Mouse (Mus musculus): Measurements from ENCODE around the gene Cd40. TPM values are rescaled to one million over a fixed set of nuclear protein-coding genes. Genes with fewer than 3 reads are reported as not detected.

Cd40 gene
- polyA plus RNA-seq, 1 experiment from 2014 or later: 6.8 TPM

DNA sequence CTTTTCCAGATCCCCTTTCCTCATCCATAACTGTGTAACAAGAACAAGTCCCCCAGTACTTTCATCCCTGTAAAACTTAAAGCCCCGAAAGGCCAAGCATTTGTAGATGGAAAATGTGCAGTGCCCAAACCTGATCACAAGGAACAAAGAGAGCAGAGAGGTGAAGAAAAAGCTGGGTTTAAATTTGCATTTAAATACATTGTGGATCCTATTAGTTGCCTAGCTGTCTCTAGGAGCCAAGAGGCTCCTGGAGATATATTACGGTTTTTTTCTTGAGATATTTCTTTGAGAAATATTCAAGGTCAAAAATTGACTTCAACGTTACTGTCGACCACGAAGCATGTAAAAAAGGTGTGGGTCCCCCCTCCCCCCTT is 20.4 kb upstream of the Cd40 start:
- no peak overlapping the region; the same call in 1 of the 2 replicates for H3K9ac ChIP-seq (replicated peaks)
- peak overlapping the region; percentile 73 for H3K4me2 ChIP-seq (replicated peaks)
- no peak; the same call in 1 of the 2 replicates for ATAC-seq (ENCODE audit: low FRiP score, low read depth)
- H3K27me3 ChIP-seq: no peaks in the 10 kb centered on the region
- peak overlapping the region; percentile 97 for H3K4me3 ChIP-seq
- H3K9me3 ChIP-seq: no peaks in the 10 kb centered on the region
- no peaks in the 10 kb centered on the region for H3K36me3 ChIP-seq
- WGBS: 8% methylated on average over 5 of the region's 5 CpGs
- peak overlapping the region; percentile 96 for H3K27ac ChIP-seq (replicated peaks)
- peaks cover 37% of the 10 kb centered on the region for H3K4me1 ChIP-seq

GRCm38 (mm10) chr2:165037415-165037814 is 18.0 kb upstream of the Cd40 start:
- Histone ChIP-seq H3K9me3 (no peaks in the 10 kb centered on the region), H3K4me1 (peaks cover 23% of the 10 kb centered on the region), H3K36me3 (no peaks in the 10 kb centered on the region), H3K9ac (replicated peaks) (no peak overlapping the region), H3K4me2 (replicated peaks) (no peak overlapping the region), H3K27me3 (no peaks in the 10 kb centered on the region), H3K27ac (replicated peaks) (no peak overlapping the region), H3K4me3 (no peak overlapping the region)
- ATAC-seq (ENCODE audit: low FRiP score, low read depth): no peak
- 71% methylated on average over 4 of the region's 4 CpGs for WGBS

DNA sequence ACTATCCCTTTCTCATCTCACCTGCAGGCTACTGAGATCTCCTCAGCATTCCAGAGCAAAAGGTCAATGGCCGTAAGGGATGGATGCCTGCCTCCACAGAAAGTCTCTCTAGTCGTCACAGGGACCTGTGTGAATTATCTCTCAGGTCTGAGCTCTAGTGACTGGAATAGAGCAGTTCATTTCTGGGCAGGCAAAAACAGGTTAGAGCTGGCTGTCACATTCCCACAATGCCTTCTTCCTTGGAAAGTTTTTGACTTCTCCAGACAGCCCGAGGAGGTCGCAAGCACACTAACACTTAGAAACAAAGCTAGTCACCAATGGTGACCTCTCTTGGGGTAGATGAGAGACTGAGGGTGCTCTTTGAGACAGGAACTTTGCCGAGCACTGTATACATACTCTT is 13.3 kb upstream of the Cd40 start:
- peaks cover 13% of the 10 kb centered on the region for H3K4me1 ChIP-seq
- H3K27me3 ChIP-seq: peaks cover 9% of the 10 kb centered on the region; the same call in 1 of the 2 replicates
- H3K4me2 ChIP-seq (replicated peaks): no peak overlapping the region
- no peaks in the 10 kb centered on the region for H3K36me3 ChIP-seq
- no peak overlapping the region for H3K4me3 ChIP-seq
- ATAC-seq (ENCODE audit: low FRiP score, low read depth): no peak
- H3K27ac ChIP-seq (replicated peaks): no peak overlapping the region
- WGBS: 80% methylated on average over 5 of the region's 5 CpGs
- H3K9ac ChIP-seq (replicated peaks): no peak overlapping the region
- no peaks in the 10 kb centered on the region for H3K9me3 ChIP-seq

GRCm38 (mm10) chr2:165043090-165043636 is 12.3 kb upstream of the Cd40 start:
- 3% methylated on average over 17 of the region's 17 CpGs for WGBS
- peak overlapping the region; percentile 47 for H3K4me2 ChIP-seq (replicated peaks)
- no peak overlapping the region for H3K9ac ChIP-seq (replicated peaks)
- peak overlapping the region; percentile 18; the same call in 1 of the 2 replicates for H3K4me3 ChIP-seq
- peaks cover 9% of the 10 kb centered on the region; the same call in 1 of the 2 replicates for H3K27me3 ChIP-seq
- peak overlapping the region; percentile 50 for H3K27ac ChIP-seq (replicated peaks)
- H3K4me1 ChIP-seq: peaks cover 13% of the 10 kb centered on the region
- no peaks in the 10 kb centered on the region for H3K36me3 ChIP-seq
- H3K9me3 ChIP-seq: no peaks in the 10 kb centered on the region
- ATAC-seq (ENCODE audit: low FRiP score, low read depth): 0 out of 2 replicates have a peak, but pooled peaks have one; percentile 34

- Histone ChIP-seq H3K9ac (replicated peaks) (no peak overlapping the region), H3K27ac (replicated peaks) (peak overlapping the region; percentile 50), H3K4me3 (no peak overlapping the region), H3K9me3 (no peaks in the 10 kb centered on the region), H3K36me3 (no peaks in the 10 kb centered on the region), H3K4me1 (peaks cover 13% of the 10 kb centered on the region), H3K27me3 (peaks cover 9% of the 10 kb centered on the region; the same call in 1 of the 2 replicates), H3K4me2 (replicated peaks) (no peak overlapping the region)
- WGBS: 48% methylated on average over 2 of the region's 2 CpGs
- ATAC-seq (ENCODE audit: low FRiP score, low read depth): no peak
Observed at GRCm38 (mm10) chr2:165043729-165044128, 11.7 kb upstream of the Cd40 start.

- H3K4me3 ChIP-seq: no peak overlapping the region
- H3K4me1 ChIP-seq: peaks cover 10% of the 10 kb centered on the region; the same call in 1 of the 2 replicates
- H3K27me3 ChIP-seq: peaks cover 15% of the 10 kb centered on the region; the same call in 1 of the 2 replicates
- no peaks in the 10 kb centered on the region for H3K9me3 ChIP-seq
- no peak overlapping the region for H3K9ac ChIP-seq (replicated peaks)
- 46% methylated on average over 5 of the region's 5 CpGs for WGBS
- ATAC-seq (ENCODE audit: low FRiP score, low read depth): no peak
- H3K27ac ChIP-seq (replicated peaks): no peak overlapping the region
- H3K36me3 ChIP-seq: no peaks in the 10 kb centered on the region
- H3K4me2 ChIP-seq (replicated peaks): no peak overlapping the region
Observed at GRCm38 (mm10) chr2:165049044-165049443, 6.4 kb upstream of the Cd40 start.

- Histone ChIP-seq H3K36me3 (no peaks in the 10 kb centered on the region), H3K27ac (replicated peaks) (peak overlapping the region; percentile 53), H3K4me3 (no peak overlapping the region), H3K9ac (replicated peaks) (no peak overlapping the region), H3K4me2 (replicated peaks) (no peak overlapping the region), H3K9me3 (no peaks in the 10 kb centered on the region), H3K4me1 (peaks cover 19% of the 10 kb centered on the region), H3K27me3 (peaks cover 23% of the 10 kb centered on the region)
- no peak for ATAC-seq (ENCODE audit: low FRiP score, low read depth)
- 67% methylated on average over 18 of the region's 18 CpGs for WGBS
Observed at GRCm38 (mm10) chr2:165050826-165051548, 4.4 kb upstream of the Cd40 start.

DNA sequence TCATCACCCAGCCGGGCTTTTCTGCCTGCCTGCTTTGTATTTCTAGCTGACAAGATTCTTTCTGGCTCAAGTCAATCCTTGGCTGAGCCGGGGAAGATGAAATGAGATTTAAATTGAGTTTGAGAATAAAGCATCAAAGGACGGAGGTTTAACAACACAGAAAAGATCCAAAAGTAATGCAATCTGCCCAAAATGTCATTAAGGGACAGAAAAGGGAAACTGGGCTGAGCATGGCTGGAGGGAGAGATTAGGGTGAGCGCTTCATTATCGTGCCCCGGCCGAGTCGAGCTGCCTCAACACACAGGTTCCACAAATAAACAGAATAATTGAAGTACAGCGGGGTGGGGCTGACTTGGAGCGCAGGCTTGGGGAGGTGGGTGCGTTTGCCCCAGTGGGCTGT is 3.9 kb upstream of the Cd40 start:
- WGBS: 13% methylated on average over 11 of the region's 11 CpGs
- no peaks in the 10 kb centered on the region for H3K9me3 ChIP-seq
- H3K4me2 ChIP-seq (replicated peaks): no peak overlapping the region
- no peaks in the 10 kb centered on the region for H3K36me3 ChIP-seq
- H3K27ac ChIP-seq (replicated peaks): peak overlapping the region; percentile 53
- ATAC-seq (ENCODE audit: low FRiP score, low read depth): no peak
- H3K9ac ChIP-seq (replicated peaks): no peak overlapping the region
- peaks cover 19% of the 10 kb centered on the region for H3K4me1 ChIP-seq
- no peak overlapping the region for H3K4me3 ChIP-seq
- H3K27me3 ChIP-seq: peaks cover 29% of the 10 kb centered on the region

DNA sequence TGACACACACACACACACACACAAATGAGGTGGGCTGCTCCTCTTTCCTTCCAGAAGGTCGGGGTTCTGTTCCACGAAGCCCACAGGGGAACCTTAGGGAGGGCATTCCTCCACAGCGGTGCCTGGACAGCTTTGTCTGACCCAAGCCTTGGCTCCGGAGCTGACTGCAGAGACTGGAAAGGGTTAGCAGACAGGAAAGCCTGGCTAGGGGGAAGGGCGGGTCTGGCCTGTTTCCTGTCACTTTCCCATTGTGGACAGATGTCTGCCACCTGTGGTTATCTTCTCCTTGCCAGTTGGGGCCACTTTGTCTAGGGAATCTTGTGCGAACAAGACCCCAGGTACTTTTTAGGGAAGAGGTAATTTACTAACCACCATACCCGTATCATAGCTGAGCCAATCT is 478 bp downstream of the Cd40 start:
- Histone ChIP-seq H3K36me3 (no peaks in the 10 kb centered on the region), H3K9me3 (no peaks in the 10 kb centered on the region), H3K4me3 (peak overlapping the region; percentile 24), H3K4me2 (replicated peaks) (peak overlapping the region; percentile 46), H3K27me3 (peaks cover 40% of the 10 kb centered on the region), H3K27ac (replicated peaks) (no peak overlapping the region), H3K9ac (replicated peaks) (0 out of 2 replicates have a peak overlapping the region, but pooled peaks have one; percentile 28), H3K4me1 (peaks cover 19% of the 10 kb centered on the region)
- no peak for ATAC-seq (ENCODE audit: low FRiP score, low read depth)
- 11% methylated on average over 6 of the region's 7 CpGs for WGBS

DNA sequence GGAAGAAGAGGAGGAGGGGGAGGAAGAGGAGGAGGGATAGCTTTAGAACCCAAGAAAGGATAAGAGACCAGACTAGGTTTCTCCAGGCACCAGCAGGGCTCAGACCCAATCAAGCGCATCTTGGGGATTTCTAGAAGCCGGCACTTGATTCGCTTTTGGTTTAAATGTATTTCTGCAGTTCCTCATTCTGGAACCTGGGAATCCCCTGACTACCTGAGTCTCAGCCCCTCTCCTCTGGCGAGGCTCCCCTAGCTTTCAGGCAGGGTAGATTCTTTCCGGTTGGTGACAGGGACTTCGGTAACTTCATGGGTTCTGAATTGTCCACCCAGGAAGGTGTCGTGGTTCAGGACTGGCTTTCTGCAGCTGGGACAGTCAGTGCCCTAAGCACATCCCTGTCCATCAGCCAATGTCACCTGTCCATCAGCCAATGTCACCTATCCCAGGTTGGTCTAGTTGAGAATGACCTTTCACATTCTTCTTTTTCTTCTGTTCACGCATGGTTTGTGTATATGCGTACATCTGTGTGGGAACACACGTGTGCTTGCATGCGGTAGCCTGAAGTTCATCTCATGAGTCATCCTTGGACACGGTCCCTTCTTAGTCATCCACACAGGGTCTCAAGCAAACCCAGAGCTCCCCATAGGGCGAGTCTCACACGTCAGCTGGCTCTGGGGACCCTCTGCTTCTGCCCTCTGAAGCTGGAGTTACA is 1.1 kb downstream of the Cd40 start:
- H3K36me3 ChIP-seq: no peaks in the 10 kb centered on the region
- WGBS: 77% methylated on average over 14 of the region's 14 CpGs
- peaks cover 38% of the 10 kb centered on the region for H3K27me3 ChIP-seq
- no peak overlapping the region for H3K4me3 ChIP-seq
- 0 out of 2 replicates have a peak overlapping the region, but pooled peaks have one; percentile 46 for H3K4me2 ChIP-seq (replicated peaks)
- H3K9me3 ChIP-seq: no peaks in the 10 kb centered on the region
- no peak overlapping the region for H3K9ac ChIP-seq (replicated peaks)
- no peak for ATAC-seq (ENCODE audit: low FRiP score, low read depth)
- peaks cover 14% of the 10 kb centered on the region for H3K4me1 ChIP-seq
- no peak overlapping the region for H3K27ac ChIP-seq (replicated peaks)

DNA sequence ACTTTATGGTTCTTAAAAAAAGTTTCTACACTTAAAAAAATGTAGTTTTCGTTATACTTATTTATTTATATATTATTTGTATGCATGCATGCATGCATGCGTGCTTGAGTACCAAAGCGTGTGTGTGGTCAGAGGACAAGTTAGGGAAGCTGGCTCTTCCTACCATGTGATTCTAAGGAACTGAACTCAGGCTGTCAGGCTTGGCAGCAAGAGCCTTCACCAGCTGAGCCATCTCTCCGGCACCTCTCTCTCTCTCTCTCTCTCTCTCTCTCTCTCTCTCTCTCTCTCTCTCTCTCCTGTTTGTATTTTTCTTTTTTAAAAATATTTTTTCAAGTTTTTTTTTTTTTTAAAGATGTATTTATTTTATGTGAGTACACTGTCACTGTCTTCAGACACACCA is 4.5 kb downstream of the Cd40 start:
- Histone ChIP-seq H3K27ac (replicated peaks) (no peak overlapping the region), H3K27me3 (peaks cover 29% of the 10 kb centered on the region), H3K4me3 (no peak overlapping the region), H3K36me3 (no peaks in the 10 kb centered on the region), H3K4me1 (peaks cover 9% of the 10 kb centered on the region), H3K9me3 (no peaks in the 10 kb centered on the region), H3K9ac (replicated peaks) (no peak overlapping the region), H3K4me2 (replicated peaks) (no peak overlapping the region)
- no peak for ATAC-seq (ENCODE audit: low FRiP score, low read depth)
- 90% methylated on average over 4 of the region's 4 CpGs for WGBS

Data from midbrain, embryonic 12.5 days (tissue).